Mouse (Mus musculus): ENCODE measurements around the gene Slc25a48.

- TF ChIP-seq CTCF (IDR thresholded peaks at IDR 0.05; ENCODE audit: borderline replicate concordance, extremely low read depth, insufficient read depth, insufficient read length), result peak; percentile 87
- no peak for TF ChIP-seq POLR2A (IDR thresholded peaks at IDR 0.05; ENCODE audit: borderline replicate concordance, extremely low read depth, insufficient read depth, insufficient read length, poor library complexity, severe bottlenecking)
Observed at GRCm38 (mm10) chr13:56475363-56475762, 37.2 kb downstream of the Slc25a48 start.
